Mouse (Mus musculus) heart, embryonic 15.5 days (tissue): Measurements from ENCODE around the gene Gm10591. TPM values are rescaled to one million over a fixed set of nuclear protein-coding genes. Genes with fewer than 3 reads are reported as not detected.
"Not testable (repeated sequence)": the region's sequence is repeated elsewhere in the genome, so short reads cannot be mapped to it uniquely, and the experiment has no call there.

ENCODE experiments used
- ATAC-seq: fragments of 200-750 bp; cut with Nextera tagmentation; replicated peaks from 2 replicates; pipeline ENCODE4 v1.8.0; 2017; ENCODE audit warnings: low read depth, moderate TSS enrichment; ENCODE audit not compliant: insufficient number of reproducible peaks, insufficient read depth, low FRiP score
- H3K27ac ChIP-seq: fragments of 300-500 bp; sonication (generic); 2 replicates; pipeline ENCODE4 v1.5.1; 2015; ENCODE audit warnings: mild to moderate bottlenecking, inconsistent platforms
- H3K27me3 ChIP-seq: fragments of 300-500 bp; sonication (generic); 2 replicates; pipeline ENCODE4 v1.6.1; 2015; ENCODE audit warnings: inconsistent platforms
- H3K36me3 ChIP-seq: fragments of 300-500 bp; sonication (generic); 2 replicates; pipeline ENCODE4 v1.6.1; 2015; ENCODE audit warnings: mild to moderate bottlenecking, inconsistent platforms
- H3K4me1 ChIP-seq: fragments of 300-500 bp; sonication (generic); replicated peaks from 2 replicates; pipeline ENCODE4 v1.6.1; 2015; ENCODE audit warnings: inconsistent platforms
- H3K4me2 ChIP-seq: fragments of 300-500 bp; sonication (generic); 2 replicates; pipeline ENCODE4 v1.6.1; 2015; ENCODE audit warnings: inconsistent platforms, mild to moderate bottlenecking, moderate library complexity
- H3K4me3 ChIP-seq: fragments of 300-500 bp; sonication (generic); 2 replicates; pipeline ENCODE4 v1.5.1; 2015; ENCODE audit warnings: mild to moderate bottlenecking, inconsistent platforms
- H3K9ac ChIP-seq: fragments of 300-500 bp; sonication (generic); 2 replicates; pipeline ENCODE4 v1.6.1; 2015; ENCODE audit warnings: mild to moderate bottlenecking, inconsistent platforms
- H3K9me3 ChIP-seq: fragments of 300-500 bp; sonication (generic); replicated peaks from 2 replicates; pipeline ENCODE4 v1.6.1; 2016; ENCODE audit warnings: inconsistent platforms
- WGBS: fragments of 180-500 bp; shearing (Covaris S2); methylation state at CpG from one replicate; pipeline ENCODE4 v1.1.7; 2015; ENCODE audit warnings: mixed read lengths; 5-methylcytosine and 5-hydroxymethylcytosine counted together
- polyA plus RNA-seq: library from polyadenylated mRNA; unstranded; fragments of >200 nt; fragmentation: Nextera tagmentation; extraction: Ambion mirVana; gene quantifications from 2 replicates; pipeline ENCODE4 v1.2.1, GENCODE M21; 2015

Gene Gm10591
- 1.1 TPM in 1 of 2 replicates, not detected in the other for polyA plus RNA-seq

GRCm38 (mm10) chr4:42611895-42612294, at the start of gene Gm10591:
Gene Gm10591 (plus strand): TSS chr4:42612195.
- H3K9me3 ChIP-seq, H3K4me1 ChIP-seq, H3K4me3 ChIP-seq, H3K4me2 ChIP-seq, H3K36me3 ChIP-seq, H3K27me3 ChIP-seq, H3K9ac ChIP-seq, ATAC-seq, H3K27ac ChIP-seq: not testable (repeated sequence)
- no CpG with 5 or more reads among the region's 5 CpGs for WGBS

- no CpG with 5 or more reads among the region's 8 CpGs for WGBS
- H3K4me1 ChIP-seq, result not testable (repeated sequence)
Observed at GRCm38 (mm10) chr4:42629419-42629818, 17.4 kb downstream of the Gm10591 start, which contains the start of gene Gm2564. Gene Gm2564 (plus strand): TSS chr4:42629719.

GRCm38 (mm10) chr4:42654951-42655350, 43.0 kb downstream of the Gm10591 start, which contains the start of gene Ccl27b:
Gene Ccl27b (plus strand): TSS chr4:42655251.
- not testable (repeated sequence) for H3K4me1 ChIP-seq, ATAC-seq, H3K27ac ChIP-seq, H3K9ac ChIP-seq, H3K4me2 ChIP-seq, H3K4me3 ChIP-seq, H3K9me3 ChIP-seq, H3K27me3 ChIP-seq, H3K36me3 ChIP-seq
- no CpG with 5 or more reads among the region's 9 CpGs for WGBS

More at GRCm38 (mm10) chr4:42629419-42629818, 17.4 kb downstream of the Gm10591 start, which contains the start of gene Gm2564:
- not testable (repeated sequence) for H3K36me3 ChIP-seq, H3K27me3 ChIP-seq, H3K27ac ChIP-seq, H3K4me2 ChIP-seq, ATAC-seq, H3K9ac ChIP-seq, H3K4me3 ChIP-seq, H3K9me3 ChIP-seq

GRCm38 (mm10) chr4:42661793-42662192, 49.8 kb downstream of the Gm10591 start, which contains the start of gene Il11ra2:
Gene Il11ra2 (minus strand): TSS chr4:42661893.
- H3K4me2 ChIP-seq, H3K27me3 ChIP-seq, H3K4me3 ChIP-seq, H3K9me3 ChIP-seq, H3K27ac ChIP-seq, H3K36me3 ChIP-seq, ATAC-seq, H3K4me1 ChIP-seq, H3K9ac ChIP-seq: not testable (repeated sequence)
- no CpG with 5 or more reads among the region's 3 CpGs for WGBS

Other genes starting within 250 kb of the Gm10591 start
- not detected in 2 replicates for gene Gm21586, start 172.8 kb upstream of the Gm10591 start, polyA plus RNA-seq
- not detected in 2 replicates for gene Gm2163, start 145.4 kb upstream of the Gm10591 start, polyA plus RNA-seq
- 0.08 TPM in 1 of 2 replicates, not detected in the other for gene Fam205a2, start 84.0 kb upstream of the Gm10591 start, polyA plus RNA-seq
- not detected in 2 replicates for gene Gm2564, start 17.5 kb downstream of the Gm10591 start, polyA plus RNA-seq
- gene Ccl27b, start 43.1 kb downstream of the Gm10591 start, polyA plus RNA-seq, result not detected in 2 replicates
- 0.11 TPM in 1 of 2 replicates, not detected in the other for gene Il11ra2, start 49.7 kb downstream of the Gm10591 start, polyA plus RNA-seq
- gene 4930578G10Rik, start 123.3 kb downstream of the Gm10591 start, polyA plus RNA-seq, result 0.25 TPM in 1 of 2 replicates, not detected in the other
- gene Ccl19, start 144.4 kb downstream of the Gm10591 start, polyA plus RNA-seq, result 0.57 TPM in 1 of 2 replicates, not detected in the other
- gene Ccl21a, start 161.8 kb downstream of the Gm10591 start, polyA plus RNA-seq, result 42.3 and 56.8 TPM in 2 replicates
- not detected in 2 replicates for gene Fam205a1, start 241.7 kb downstream of the Gm10591 start, polyA plus RNA-seq
- gene Gm12394, start 244.6 kb downstream of the Gm10591 start, polyA plus RNA-seq, result 0.08 and 0.13 TPM in 2 replicates